Mouse (Mus musculus) bone marrow macrophage, adult 2 months (primary cell): ENCODE data around the gene Farp1. TPM values are rescaled to one million over a fixed set of nuclear protein-coding genes. Genes with fewer than 3 reads are reported as not detected.
"Not testable (repeated sequence)": the region's sequence is repeated elsewhere in the genome, so short reads cannot be mapped to it uniquely, and the experiment has no call there.

Experiments
- H3K27ac ChIP-seq: 2 replicates; pipeline ENCODE4 v1.5.1; 2012; ENCODE audit warnings: low read depth, low read length; ENCODE audit not compliant: insufficient read depth
- H3K4me1 ChIP-seq: 2 replicates; pipeline ENCODE4 v1.6.1; 2012; ENCODE audit warnings: low read length; ENCODE audit not compliant: control insufficient read depth, insufficient read depth
- H3K4me3 ChIP-seq: 2 replicates; pipeline ENCODE4 v1.5.1; 2012; ENCODE audit warnings: mild to moderate bottlenecking, low read length, moderate library complexity; ENCODE audit not compliant: insufficient read depth
- CTCF ChIP-seq: IDR thresholded peaks from 2 replicates; pipeline ENCODE4 v1.5.1; 2012; ENCODE audit warnings: low read depth, mild to moderate bottlenecking, low read length, moderate library complexity
- POLR2A ChIP-seq: IDR thresholded peaks from 2 replicates; pipeline ENCODE4 v1.6.1; 2012; ENCODE audit warnings: mild to moderate bottlenecking, low read depth, low read length, borderline replicate concordance
- polyA plus RNA-seq: library from polyadenylated mRNA; stranded (reverse); fragments of >200 nt; gene quantifications from 2 replicates; pipeline ENCODE4 v1.2.4, GENCODE M21; 2012; ENCODE audit not compliant: missing spikeins, insufficient read depth, insufficient read length

Farp1 gene
- polyA plus RNA-seq, 1 experiment: 0.55 TPM

GRCm38 (mm10) chr14:121113785-121114184 lies 78.8 kb downstream of the Farp1 start:
- no peak overlapping the region for H3K4me3 ChIP-seq
- TF ChIP-seq POLR2A: no peak
- no peak for TF ChIP-seq CTCF
- H3K4me1 ChIP-seq: no peaks in the 10 kb centered on the region

GRCm38 (mm10) chr14:121116696-121117095 lies 81.7 kb downstream of the Farp1 start:
- H3K27ac ChIP-seq: no peak overlapping the region
- no peaks in the 10 kb centered on the region for H3K4me1 ChIP-seq
- TF ChIP-seq CTCF (no peak), POLR2A (no peak)
- no peak overlapping the region for H3K4me3 ChIP-seq

More at GRCm38 (mm10) chr14:121113785-121114184, 78.8 kb downstream of the Farp1 start:
- H3K27ac ChIP-seq: no peak overlapping the region

- no peaks in the 10 kb centered on the region for H3K4me1 ChIP-seq
- no peak overlapping the region for H3K4me3 ChIP-seq
- TF ChIP-seq CTCF: no peak
- no peak for TF ChIP-seq POLR2A
- H3K27ac ChIP-seq: no peak overlapping the region
These were observed 83.9 kb downstream of the Farp1 start for GRCm38 (mm10) chr14:121118860-121119259.

GRCm38 (mm10) chr14:121121664-121122063 lies 86.7 kb downstream of the Farp1 start:
- TF ChIP-seq CTCF (no peak), POLR2A (no peak)
- H3K27ac ChIP-seq: no peak overlapping the region

GRCm38 (mm10) chr14:121122852-121123251 lies 87.9 kb downstream of the Farp1 start:
- Histone ChIP-seq H3K4me3 (no peak overlapping the region), H3K4me1 (no peaks in the 10 kb centered on the region), H3K27ac (no peak overlapping the region)
- TF ChIP-seq POLR2A: no peak
- no peak for TF ChIP-seq CTCF

More at GRCm38 (mm10) chr14:121121664-121122063, 86.7 kb downstream of the Farp1 start:
- Histone ChIP-seq H3K4me3 (no peak overlapping the region), H3K4me1 (no peaks in the 10 kb centered on the region)

GRCm38 (mm10) chr14:121124409-121125010 lies 89.5 kb downstream of the Farp1 start:
- no peak overlapping the region for H3K4me3 ChIP-seq
- TF ChIP-seq CTCF (no peak), POLR2A (no peak)
- no peaks in the 10 kb centered on the region for H3K4me1 ChIP-seq
- no peak overlapping the region for H3K27ac ChIP-seq

GRCm38 (mm10) chr14:121125651-121126050 lies 90.7 kb downstream of the Farp1 start:
- Histone ChIP-seq H3K27ac (no peak overlapping the region), H3K4me1 (no peaks in the 10 kb centered on the region), H3K4me3 (no peak overlapping the region)
- TF ChIP-seq POLR2A (no peak), CTCF (no peak)

- TF ChIP-seq POLR2A: no peak
- TF ChIP-seq CTCF: no peak
- Histone ChIP-seq H3K4me1 (no peaks in the 10 kb centered on the region), H3K27ac (no peak overlapping the region), H3K4me3 (no peak overlapping the region)
These were observed 91.3 kb downstream of the Farp1 start for GRCm38 (mm10) chr14:121126291-121126690.

GRCm38 (mm10) chr14:121128858-121129800 lies 94.1 kb downstream of the Farp1 start:
- Histone ChIP-seq H3K4me3 (no peak overlapping the region), H3K4me1 (no peaks in the 10 kb centered on the region), H3K27ac (no peak overlapping the region)
- TF ChIP-seq CTCF (no peak), POLR2A (no peak)

- H3K27ac ChIP-seq, H3K4me3 ChIP-seq: not testable (repeated sequence)
These were observed 95.4 kb downstream of the Farp1 start for GRCm38 (mm10) chr14:121130351-121130750.

More at GRCm38 (mm10) chr14:121130351-121130750, 95.4 kb downstream of the Farp1 start:
- not testable (repeated sequence) for H3K4me1 ChIP-seq
